Mouse (Mus musculus) neural tube, embryonic 15.5 days (tissue): ENCODE results near the gene Mepe. TPM values are rescaled to one million over a fixed set of nuclear protein-coding genes. Genes with fewer than 3 reads are reported as not detected.

Source experiments
- ATAC-seq: fragments of 200-750 bp; cut with Nextera tagmentation; 2 replicates; pipeline ENCODE4 v1.8.0; 2017; ENCODE audit warnings: mild to moderate bottlenecking, moderate TSS enrichment, moderate library complexity; ENCODE audit not compliant: low FRiP score
- H3K27ac ChIP-seq: fragments of 300-500 bp; sonication (generic); replicated peaks from 2 replicates; pipeline ENCODE4 v1.5.1; 2015; ENCODE audit warnings: mild to moderate bottlenecking, inconsistent platforms
- H3K27me3 ChIP-seq: fragments of 300-500 bp; sonication (generic); replicated peaks from 2 replicates; pipeline ENCODE4 v1.6.1; 2015; ENCODE audit warnings: inconsistent platforms
- H3K36me3 ChIP-seq: fragments of 300-500 bp; sonication (generic); 2 replicates; pipeline ENCODE4 v1.6.1; 2015; ENCODE audit warnings: inconsistent platforms
- H3K4me1 ChIP-seq: fragments of 300-500 bp; sonication (generic); 2 replicates; pipeline ENCODE4 v1.6.1; 2015; ENCODE audit warnings: inconsistent platforms
- H3K4me2 ChIP-seq: fragments of 300-500 bp; sonication (generic); 2 replicates; pipeline ENCODE4 v1.6.1; 2015; ENCODE audit warnings: inconsistent platforms, mild to moderate bottlenecking, moderate library complexity
- H3K4me3 ChIP-seq: fragments of 300-500 bp; sonication (generic); replicated peaks from 2 replicates; pipeline ENCODE4 v1.5.1; 2015; ENCODE audit warnings: mild to moderate bottlenecking, inconsistent platforms
- H3K9ac ChIP-seq: fragments of 300-500 bp; sonication (generic); replicated peaks from 2 replicates; pipeline ENCODE4 v1.6.1; 2015; ENCODE audit warnings: mild to moderate bottlenecking, inconsistent platforms
- H3K9me3 ChIP-seq: fragments of 300-500 bp; sonication (generic); replicated peaks from 2 replicates; pipeline ENCODE4 v1.6.1; 2016; ENCODE audit warnings: inconsistent platforms
- WGBS: fragments of 180-500 bp; shearing (Covaris S2); methylation state at CpG from one replicate; pipeline ENCODE4 v1.1.7; 2015; ENCODE audit warnings: mixed read lengths; 5-methylcytosine and 5-hydroxymethylcytosine counted together
- polyA plus RNA-seq: library from polyadenylated mRNA; unstranded; fragments of >200 nt; fragmentation: Nextera tagmentation; extraction: Ambion mirVana; gene quantifications from 2 replicates; pipeline ENCODE4 v1.2.1, GENCODE M21; 2015

The Mepe gene
- polyA plus RNA-seq, 1 experiment from 2014 or later: not detected

DNA sequence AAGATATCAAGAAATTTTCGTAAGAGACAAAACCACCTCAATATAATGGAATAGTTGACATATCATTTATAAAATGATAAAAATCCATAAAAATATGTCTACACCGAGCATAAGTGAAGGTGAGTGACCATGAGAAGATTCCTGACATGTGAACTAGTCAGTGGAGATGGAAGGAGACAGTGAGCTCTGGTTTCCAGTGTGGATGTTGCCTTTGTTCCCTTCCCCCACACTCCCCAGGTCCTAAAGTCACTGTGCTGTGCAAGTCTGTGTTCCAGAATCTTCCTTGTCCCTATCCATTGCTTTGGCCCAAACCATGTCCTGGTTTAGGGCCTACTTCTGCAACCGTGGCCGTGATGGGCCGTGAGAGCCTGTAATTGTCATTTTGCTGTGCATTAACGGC lies 8.5 kb downstream of the Mepe start:
- 74% methylated on average over 6 of the region's 6 CpGs for WGBS
- no peaks in the 10 kb centered on the region for H3K9me3 ChIP-seq
- no peak overlapping the region for H3K9ac ChIP-seq
- H3K27me3 ChIP-seq: no peaks in the 10 kb centered on the region
- no peaks in the 10 kb centered on the region for H3K36me3 ChIP-seq
- H3K4me3 ChIP-seq: no peak overlapping the region
- ATAC-seq: no peak
- no peak overlapping the region for H3K27ac ChIP-seq
- H3K4me1 ChIP-seq: peaks cover 4% of the 10 kb centered on the region; the same call in 1 of the 2 replicates
- H3K4me2 ChIP-seq: no peak overlapping the region

DNA sequence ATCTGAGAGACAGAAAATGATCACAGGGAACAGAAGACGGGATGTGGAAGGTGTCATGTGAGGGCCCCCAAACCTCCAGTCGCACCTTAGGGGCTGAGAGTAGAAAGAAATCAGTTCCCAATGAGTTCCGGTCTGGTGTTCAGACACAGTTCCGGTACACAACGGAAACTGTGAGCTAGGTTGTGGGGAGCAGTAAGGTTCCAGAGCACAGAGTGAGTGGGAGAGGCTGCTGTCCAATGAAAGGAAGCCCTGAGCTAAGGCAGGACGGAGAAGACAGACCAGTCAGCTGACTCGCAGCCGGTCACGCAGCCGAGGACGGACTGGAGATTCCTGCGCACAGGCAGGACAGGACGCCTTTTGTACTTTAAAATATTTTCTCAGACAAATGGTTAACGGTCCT lies 9.4 kb downstream of the Mepe start:
- no peak overlapping the region for H3K4me3 ChIP-seq
- H3K9me3 ChIP-seq: no peaks in the 10 kb centered on the region
- H3K27me3 ChIP-seq: no peaks in the 10 kb centered on the region
- H3K36me3 ChIP-seq: no peaks in the 10 kb centered on the region
- no peak overlapping the region for H3K27ac ChIP-seq
- no peak for ATAC-seq
- WGBS: 88% methylated on average over 14 of the region's 14 CpGs
- no peak overlapping the region for H3K4me2 ChIP-seq
- no peak overlapping the region for H3K9ac ChIP-seq
- H3K4me1 ChIP-seq: peaks cover 4% of the 10 kb centered on the region; the same call in 1 of the 2 replicates

DNA sequence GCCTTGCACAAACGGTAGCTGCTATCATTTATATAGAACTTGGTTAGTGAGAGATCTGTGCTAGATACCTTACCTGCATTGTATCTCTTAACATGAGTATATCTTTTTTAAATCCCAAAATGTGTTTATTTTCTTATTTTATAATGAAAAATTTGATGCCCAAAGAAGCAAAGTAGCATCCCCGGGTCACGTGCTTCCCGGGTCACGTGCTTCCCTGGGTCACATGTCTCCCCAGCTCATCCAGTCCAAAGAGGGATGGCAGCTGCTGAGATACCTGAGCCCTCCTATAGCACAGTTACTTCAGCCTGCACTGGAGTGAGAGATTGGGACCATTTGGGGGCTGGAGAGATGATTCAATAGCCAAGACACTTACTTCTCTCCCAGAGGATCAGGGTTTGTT lies 10.8 kb downstream of the Mepe start:
- H3K36me3 ChIP-seq: no peaks in the 10 kb centered on the region
- H3K4me3 ChIP-seq: no peak overlapping the region
- peaks cover 9% of the 10 kb centered on the region; the same call in 1 of the 2 replicates for H3K4me1 ChIP-seq
- ATAC-seq: no peak
- H3K27me3 ChIP-seq: no peaks in the 10 kb centered on the region
- 90% methylated on average over 5 of the region's 5 CpGs for WGBS
- no peak overlapping the region for H3K4me2 ChIP-seq
- H3K9me3 ChIP-seq: no peaks in the 10 kb centered on the region
- no peak overlapping the region for H3K9ac ChIP-seq
- H3K27ac ChIP-seq: no peak overlapping the region

- H3K4me1 ChIP-seq: peaks cover 9% of the 10 kb centered on the region; the same call in 1 of the 2 replicates
- WGBS: 81% methylated on average over 4 of the region's 4 CpGs
- no peak for ATAC-seq
- no peak overlapping the region for H3K27ac ChIP-seq
- H3K9ac ChIP-seq: no peak overlapping the region
- H3K4me3 ChIP-seq: no peak overlapping the region
- no peaks in the 10 kb centered on the region for H3K9me3 ChIP-seq
- H3K4me2 ChIP-seq: no peak overlapping the region
- H3K27me3 ChIP-seq: no peaks in the 10 kb centered on the region
- H3K36me3 ChIP-seq: no peaks in the 10 kb centered on the region
These were observed 12.4 kb downstream of the Mepe start for GRCm38 (mm10) chr5:104337491-104337890.

GRCm38 (mm10) chr5:104339009-104339408 lies 13.9 kb downstream of the Mepe start:
- no peak for ATAC-seq
- H3K27me3 ChIP-seq: no peaks in the 10 kb centered on the region
- H3K36me3 ChIP-seq: no peaks in the 10 kb centered on the region
- H3K9me3 ChIP-seq: no peaks in the 10 kb centered on the region
- H3K9ac ChIP-seq: no peak overlapping the region
- 84% methylated on average over 5 of the region's 5 CpGs for WGBS
- no peak overlapping the region for H3K4me2 ChIP-seq
- H3K4me3 ChIP-seq: no peak overlapping the region
- peaks cover 5% of the 10 kb centered on the region; the same call in 1 of the 2 replicates for H3K4me1 ChIP-seq
- no peak overlapping the region for H3K27ac ChIP-seq

- Histone ChIP-seq H3K9ac (no peak overlapping the region), H3K27ac (no peak overlapping the region), H3K36me3 (no peaks in the 10 kb centered on the region), H3K4me3 (peak overlapping the region; percentile 2; the same call in 1 of the 2 replicates), H3K27me3 (no peaks in the 10 kb centered on the region), H3K9me3 (no peaks in the 10 kb centered on the region), H3K4me1 (peaks cover 5% of the 10 kb centered on the region; the same call in 1 of the 2 replicates), H3K4me2 (peak overlapping the region; percentile 47)
- 19% methylated on average over 14 of the region's 14 CpGs for WGBS
- ATAC-seq: peak; percentile 82
These were observed 14.8 kb downstream of the Mepe start for GRCm38 (mm10) chr5:104339706-104340512.

DNA sequence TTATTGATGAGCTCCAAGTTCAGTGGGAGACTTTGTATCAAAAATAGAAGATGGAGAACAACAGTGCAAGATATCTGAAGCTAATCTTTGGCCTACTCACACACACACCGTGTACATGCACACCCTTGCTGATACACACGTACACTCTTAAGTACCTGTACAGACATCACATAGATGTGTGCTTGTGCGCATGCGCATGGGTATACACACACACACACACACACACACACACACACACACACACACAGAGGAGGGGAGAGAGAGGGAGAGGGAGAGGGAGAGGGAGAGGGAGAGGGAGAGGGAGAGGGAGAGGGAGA lies 15.3 kb downstream of the Mepe start:
- 93% methylated on average over 4 of the region's 4 CpGs for WGBS

GRCm38 (mm10) chr5:104342881-104343280 lies 17.8 kb downstream of the Mepe start:
- H3K4me3 ChIP-seq: no peak overlapping the region
- no peak overlapping the region for H3K27ac ChIP-seq
- ATAC-seq: no peak
- no peak overlapping the region for H3K4me2 ChIP-seq
- WGBS: 44% methylated on average over 6 of the region's 6 CpGs
- no peak overlapping the region for H3K9ac ChIP-seq
- H3K36me3 ChIP-seq: no peaks in the 10 kb centered on the region
- no peaks in the 10 kb centered on the region for H3K9me3 ChIP-seq
- H3K27me3 ChIP-seq: no peaks in the 10 kb centered on the region
- peaks cover 5% of the 10 kb centered on the region; the same call in 1 of the 2 replicates for H3K4me1 ChIP-seq

More for the DNA sequence above, 15.3 kb downstream of the Mepe start:
- Histone ChIP-seq H3K27ac (no peak overlapping the region), H3K4me2 (no peak overlapping the region), H3K4me3 (no peak overlapping the region), H3K27me3 (no peaks in the 10 kb centered on the region), H3K36me3 (no peaks in the 10 kb centered on the region), H3K9ac (no peak overlapping the region), H3K4me1 (peaks cover 5% of the 10 kb centered on the region; the same call in 1 of the 2 replicates), H3K9me3 (no peaks in the 10 kb centered on the region)
- no peak for ATAC-seq

DNA sequence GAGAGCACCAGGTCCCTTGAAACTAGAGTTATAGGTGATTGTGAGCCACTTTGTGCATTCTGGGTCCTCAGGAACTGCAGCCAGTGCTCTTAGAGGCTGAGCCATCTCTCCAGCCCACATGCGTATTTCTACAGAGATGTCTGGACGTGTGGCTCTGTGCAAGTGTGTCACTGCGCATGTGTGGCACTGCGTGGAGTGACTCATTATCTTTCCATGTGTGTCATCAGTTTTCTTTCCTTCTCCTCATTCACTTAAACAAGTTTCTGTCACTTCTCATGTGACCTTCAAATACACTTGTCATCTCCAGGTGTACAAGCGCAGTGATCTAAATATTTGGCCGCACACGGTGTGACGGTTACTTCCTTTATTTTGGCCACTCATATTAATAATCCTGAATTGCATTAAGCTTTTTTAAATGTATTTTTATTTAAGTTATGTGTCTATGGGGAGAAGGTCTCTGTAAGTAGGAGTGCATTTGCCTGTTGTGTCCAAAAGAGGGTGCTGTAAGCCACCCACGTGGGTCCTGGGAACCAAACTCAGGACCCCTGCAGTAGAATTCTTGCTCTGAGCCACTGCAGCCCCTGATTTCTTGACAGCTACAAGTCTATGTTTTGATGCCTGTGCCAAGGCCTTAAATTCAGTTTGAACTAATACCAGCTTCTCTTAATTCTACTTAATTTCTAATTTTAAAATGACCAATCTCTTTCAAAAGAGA lies 19.6 kb downstream of the Mepe start:
- Histone ChIP-seq H3K4me2 (no peak overlapping the region), H3K9ac (no peak overlapping the region), H3K27ac (no peak overlapping the region), H3K4me3 (no peak overlapping the region), H3K36me3 (no peaks in the 10 kb centered on the region), H3K27me3 (no peaks in the 10 kb centered on the region), H3K4me1 (peaks cover 4% of the 10 kb centered on the region; the same call in 1 of the 2 replicates), H3K9me3 (no peaks in the 10 kb centered on the region)
- WGBS: 77% methylated on average over 9 of the region's 9 CpGs
- no peak for ATAC-seq

DNA sequence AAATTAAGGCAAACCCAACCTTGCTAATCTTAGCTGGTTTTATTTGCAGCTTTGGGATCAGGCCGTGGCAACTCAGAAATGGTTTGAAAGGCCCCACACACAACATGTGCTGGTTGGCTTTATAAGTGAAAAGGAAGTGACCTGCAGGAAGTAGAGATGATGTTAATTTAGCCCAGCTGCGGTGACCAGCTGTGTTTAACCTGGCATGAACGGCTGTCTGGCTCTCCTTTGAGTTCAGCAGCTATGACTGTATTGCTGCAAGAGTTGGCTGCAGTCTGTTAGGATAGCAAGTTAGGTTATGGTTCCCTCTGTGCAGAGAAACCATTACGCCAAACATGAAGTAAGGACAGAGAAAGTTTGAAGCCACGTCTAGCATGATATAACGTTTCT lies 20.1 kb downstream of the Mepe start:
- ATAC-seq: no peak
- Histone ChIP-seq H3K9me3 (no peaks in the 10 kb centered on the region), H3K27me3 (no peaks in the 10 kb centered on the region), H3K4me1 (no peaks in the 10 kb centered on the region), H3K4me3 (no peak overlapping the region), H3K4me2 (no peak overlapping the region), H3K9ac (no peak overlapping the region), H3K27ac (no peak overlapping the region), H3K36me3 (no peaks in the 10 kb centered on the region)
- 84% methylated on average over 6 of the region's 6 CpGs for WGBS

- Histone ChIP-seq H3K27ac (no peak overlapping the region), H3K4me1 (no peaks in the 10 kb centered on the region), H3K27me3 (no peaks in the 10 kb centered on the region), H3K4me3 (no peak overlapping the region), H3K36me3 (no peaks in the 10 kb centered on the region), H3K9ac (no peak overlapping the region), H3K4me2 (no peak overlapping the region), H3K9me3 (no peaks in the 10 kb centered on the region)
- 58% methylated on average over 1 of the region's 1 CpGs for WGBS
- ATAC-seq: no peak
These were observed 25.9 kb downstream of the Mepe start for GRCm38 (mm10) chr5:104351041-104351440.

GRCm38 (mm10) chr5:104351874-104352273 lies 26.7 kb downstream of the Mepe start:
- Histone ChIP-seq H3K27ac (no peak overlapping the region), H3K36me3 (no peaks in the 10 kb centered on the region), H3K9ac (no peak overlapping the region), H3K4me1 (no peaks in the 10 kb centered on the region), H3K4me3 (no peak overlapping the region), H3K4me2 (no peak overlapping the region), H3K9me3 (no peaks in the 10 kb centered on the region), H3K27me3 (no peaks in the 10 kb centered on the region)
- no peak for ATAC-seq
- 77% methylated on average over 5 of the region's 5 CpGs for WGBS
